Mouse (Mus musculus) cerebellum, adult 2 months (tissue): ENCODE data around the gene Dvl2.

Source experiments
- CTCF ChIP-seq: fragments of 200-500 bp; IDR thresholded peaks from 2 replicates; pipeline ENCODE4 v1.5.1; 2011; ENCODE audit warnings: low read depth, mild to moderate bottlenecking, control low read depth, low read length, moderate library complexity, borderline replicate concordance; ENCODE audit not compliant: insufficient read depth
- POLR2A ChIP-seq: fragments of 200-500 bp; IDR thresholded peaks from 2 replicates; pipeline ENCODE4 v1.6.1; 2011; ENCODE audit warnings: low read length, control low read depth, borderline replicate concordance; ENCODE audit not compliant: insufficient read depth

GRCm38 (mm10) chr11:69965271-69966005 is 35.0 kb upstream of the Dvl2 start:
- TF ChIP-seq CTCF (no peak), POLR2A (no peak)
